Mouse (Mus musculus): ENCODE results near the gene Ubxn6.

GRCm38 (mm10) chr17:56017848-56018247, 57.0 kb downstream of the Ubxn6 start:
- no peak for TF ChIP-seq CTCF (IDR thresholded peaks at IDR 0.05)
- TF ChIP-seq EP300 (IDR thresholded peaks at IDR 0.05) = no peak

All from lung, postnatal 0 days (tissue).